Mouse (Mus musculus): Measurements from ENCODE around the gene Wbp1. TPM values are rescaled to one million over a fixed set of nuclear protein-coding genes. Genes with fewer than 3 reads are reported as not detected.

Wbp1 gene
- total and polyA plus RNA-seq, 3 experiments = 70.4 to 152 (median 74.6) TPM

GRCm38 (mm10) chr6:83095968-83096367 lies 25.4 kb downstream of the Wbp1 start:
- 48% methylated on average over 6 of the region's 6 CpGs for WGBS

GRCm38 (mm10) chr6:83092416-83093127 lies 28.8 kb downstream of the Wbp1 start:
- Histone ChIP-seq H3K36me3 (ENCODE audit: control insufficient read depth, insufficient read depth, low read length) (no peaks in the 10 kb centered on the region), H3K27ac (no peak overlapping the region), H3K79me2 (replicated peaks; ENCODE audit: control insufficient read depth, insufficient read depth, low read length) (no peaks in the 10 kb centered on the region), H3K9ac (ENCODE audit: low read depth, low read length) (no peak overlapping the region), H3K27me3 (ENCODE audit: control insufficient read depth, insufficient read depth, low read length) (no peaks in the 10 kb centered on the region), H3K4me1 (ENCODE audit: control insufficient read depth, insufficient read depth, low read length) (peaks cover 2% of the 10 kb centered on the region), H3K4me3 (no peak overlapping the region)
- whole genome bisulfite sequencing = 16% methylated on average over 6 of the region's 6 CpGs
- no peak for DNase-seq
- TF ChIP-seq CTCF (IDR thresholded peaks at IDR 0.05) = no peak
- no peak for TF ChIP-seq EP300 (IDR thresholded peaks at IDR 0.05; ENCODE audit: insufficient read depth, low read depth, low read length)
- no peak for TF ChIP-seq POLR2A (IDR thresholded peaks at IDR 0.05; ENCODE audit: insufficient read depth, low read depth, low read length)
- intact Hi-C loops (cut with DNase I) = no loop called here

More at GRCm38 (mm10) chr6:83095968-83096367, 25.4 kb downstream of the Wbp1 start:
- Histone ChIP-seq H3K4me3 (no peak overlapping the region), H3K36me3 (ENCODE audit: control insufficient read depth, insufficient read depth, low read length) (no peaks in the 10 kb centered on the region), H3K79me2 (replicated peaks; ENCODE audit: control insufficient read depth, insufficient read depth, low read length) (no peaks in the 10 kb centered on the region), H3K27ac (no peak overlapping the region), H3K27me3 (ENCODE audit: control insufficient read depth, insufficient read depth, low read length) (no peaks in the 10 kb centered on the region), H3K9ac (ENCODE audit: low read depth, low read length) (no peak overlapping the region), H3K4me1 (ENCODE audit: control insufficient read depth, insufficient read depth, low read length) (peaks cover 3% of the 10 kb centered on the region)
- no peak for TF ChIP-seq CTCF (IDR thresholded peaks at IDR 0.05)
- TF ChIP-seq POLR2A (IDR thresholded peaks at IDR 0.05; ENCODE audit: insufficient read depth, low read depth, low read length) = no peak
- TF ChIP-seq EP300 (IDR thresholded peaks at IDR 0.05; ENCODE audit: insufficient read depth, low read depth, low read length) = no peak
- intact Hi-C loops (cut with DNase I) = no loop called here
- no peak for DNase-seq

GRCm38 (mm10) chr6:83087926-83088260 lies 33.5 kb downstream of the Wbp1 start:
- WGBS = 25% methylated on average over 9 of the region's 9 CpGs

GRCm38 (mm10) chr6:83087205-83087925 lies 34.0 kb downstream of the Wbp1 start:
- WGBS = under 1% methylated on average over 47 of the region's 47 CpGs
- no peaks in the 10 kb centered on the region for H3K27me3 ChIP-seq (ENCODE audit: control insufficient read depth, insufficient read depth, low read length)
- intact Hi-C loops (cut with DNase I) = no loop called here
- no peaks in the 10 kb centered on the region for H3K79me2 ChIP-seq (replicated peaks; ENCODE audit: control insufficient read depth, insufficient read depth, low read length)
- no peaks in the 10 kb centered on the region for H3K4me1 ChIP-seq (ENCODE audit: control insufficient read depth, insufficient read depth, low read length)
- peak overlapping the region; percentile 73 for H3K9ac ChIP-seq (ENCODE audit: low read depth, low read length)
- peak overlapping the region; percentile 76 for H3K27ac ChIP-seq
- TF ChIP-seq POLR2A (IDR thresholded peaks at IDR 0.05; ENCODE audit: insufficient read depth, low read depth, low read length) (no peak), CTCF (IDR thresholded peaks at IDR 0.05) (no peak), EP300 (IDR thresholded peaks at IDR 0.05; ENCODE audit: insufficient read depth, low read depth, low read length) (no peak)
- H3K36me3 ChIP-seq (ENCODE audit: control insufficient read depth, insufficient read depth, low read length) = no peaks in the 10 kb centered on the region
- peak overlapping the region; percentile 64 for H3K4me3 ChIP-seq
- peak; percentile 51 to 66 for DNase-seq

More at GRCm38 (mm10) chr6:83087926-83088260, 33.5 kb downstream of the Wbp1 start:
- no peak for DNase-seq
- peak overlapping the region; percentile 64 for H3K4me3 ChIP-seq
- no peaks in the 10 kb centered on the region for H3K27me3 ChIP-seq (ENCODE audit: control insufficient read depth, insufficient read depth, low read length)
- peaks cover 2% of the 10 kb centered on the region for H3K4me1 ChIP-seq (ENCODE audit: control insufficient read depth, insufficient read depth, low read length)
- peak overlapping the region; percentile 76 for H3K27ac ChIP-seq
- TF ChIP-seq EP300 (IDR thresholded peaks at IDR 0.05; ENCODE audit: insufficient read depth, low read depth, low read length) = no peak
- intact Hi-C loops (cut with DNase I) = no loop called here
- peak overlapping the region; percentile 73 for H3K9ac ChIP-seq (ENCODE audit: low read depth, low read length)
- H3K79me2 ChIP-seq (replicated peaks; ENCODE audit: control insufficient read depth, insufficient read depth, low read length) = no peaks in the 10 kb centered on the region
- H3K36me3 ChIP-seq (ENCODE audit: control insufficient read depth, insufficient read depth, low read length) = no peaks in the 10 kb centered on the region

GRCm38 (mm10) chr6:83086121-83087035 lies 35.0 kb downstream of the Wbp1 start, which contains the start of gene Lbx2:
TSS of gene Lbx2 (plus strand) at chr6:83086367.
- DNase-seq = peak in 1 of 2 experiments; percentile 41
- WGBS = 14% methylated on average over 42 of the region's 42 CpGs
- Histone ChIP-seq H3K4me3 (peak within 1 kb of the TSS; percentile 64), H3K27me3 (ENCODE audit: control insufficient read depth, insufficient read depth, low read length) (no peaks in the 10 kb centered on the region), H3K79me2 (replicated peaks; ENCODE audit: control insufficient read depth, insufficient read depth, low read length) (no peaks in the 10 kb centered on the region), H3K36me3 (ENCODE audit: control insufficient read depth, insufficient read depth, low read length) (no peaks in the 10 kb centered on the region), H3K9ac (ENCODE audit: low read depth, low read length) (peak within 1 kb of the TSS; percentile 73), H3K27ac (peak within 1 kb of the TSS; percentile 76), H3K4me1 (ENCODE audit: control insufficient read depth, insufficient read depth, low read length) (no peaks in the 10 kb centered on the region)
- intact Hi-C loops (cut with DNase I) = no loop called here
- TF ChIP-seq CTCF (IDR thresholded peaks at IDR 0.05) (no peak), EP300 (IDR thresholded peaks at IDR 0.05; ENCODE audit: insufficient read depth, low read depth, low read length) (no peak), POLR2A (IDR thresholded peaks at IDR 0.05; ENCODE audit: insufficient read depth, low read depth, low read length) (no peak)

All from heart, adult 2 months (tissue).